Mouse (Mus musculus): ENCODE results near the gene Zfp408. TPM values are rescaled to one million over a fixed set of nuclear protein-coding genes. Genes with fewer than 3 reads are reported as not detected.
A peak's percentile ranks its signal among the peaks of the same experiment; 100 is the strongest.

Gene Zfp408
- polyA plus RNA-seq, 1 experiment, result 8.4 TPM

GRCm38 (mm10) chr2:91652863-91653262 is 3.3 kb upstream of the Zfp408 start:
- Histone ChIP-seq H3K27me3 (replicated peaks; ENCODE audit: control insufficient read depth, insufficient read depth, low read length) (no peaks in the 10 kb centered on the region), H3K4me1 (ENCODE audit: control insufficient read depth, insufficient read depth, low read length) (no peaks in the 10 kb centered on the region), H3K36me3 (ENCODE audit: control insufficient read depth, insufficient read depth, low read length) (no peaks in the 10 kb centered on the region), H3K4me3 (ENCODE audit: insufficient read depth, low read depth, low read length) (no peak overlapping the region), H3K27ac (ENCODE audit: insufficient read depth, low read depth, low read length) (no peak overlapping the region)
- WGBS, result 52% methylated on average over 6 of the region's 6 CpGs
- no peak for TF ChIP-seq CTCF (conservative IDR thresholded peaks at IDR 0.05; ENCODE audit: insufficient read depth, insufficient read length, low read depth, low read length)
- no peak for TF ChIP-seq POLR2A (IDR thresholded peaks at IDR 0.05; ENCODE audit: low read depth, low read length)
- no peak for DNase-seq

GRCm38 (mm10) chr2:91651458-91652258 is 2.1 kb upstream of the Zfp408 start:
- Histone ChIP-seq H3K36me3 (ENCODE audit: control insufficient read depth, insufficient read depth, low read length) (no peaks in the 10 kb centered on the region), H3K27me3 (replicated peaks; ENCODE audit: control insufficient read depth, insufficient read depth, low read length) (no peaks in the 10 kb centered on the region), H3K4me1 (ENCODE audit: control insufficient read depth, insufficient read depth, low read length) (no peaks in the 10 kb centered on the region), H3K27ac (ENCODE audit: insufficient read depth, low read depth, low read length) (peak overlapping the region; percentile 25), H3K4me3 (ENCODE audit: insufficient read depth, low read depth, low read length) (peak overlapping the region; percentile 21; the same call in 1 of the 2 replicates)
- no peak for TF ChIP-seq POLR2A (IDR thresholded peaks at IDR 0.05; ENCODE audit: low read depth, low read length)
- TF ChIP-seq CTCF (conservative IDR thresholded peaks at IDR 0.05; ENCODE audit: insufficient read depth, insufficient read length, low read depth, low read length), result no peak
- DNase-seq, result peak; percentile 66
- 35% methylated on average over 14 of the region's 14 CpGs for WGBS

- TF ChIP-seq CTCF (conservative IDR thresholded peaks at IDR 0.05; ENCODE audit: insufficient read depth, insufficient read length, low read depth, low read length) (no peak), POLR2A (IDR thresholded peaks at IDR 0.05; ENCODE audit: low read depth, low read length) (no peak)
- no peaks in the 10 kb centered on the region for H3K36me3 ChIP-seq (ENCODE audit: control insufficient read depth, insufficient read depth, low read length)
- 4% methylated on average over 16 of the region's 16 CpGs for WGBS
Observed at GRCm38 (mm10) chr2:91650360-91650995, 887 bp upstream of the Zfp408 start.

GRCm38 (mm10) chr2:91649152-91649551 is 439 bp downstream of the Zfp408 start:
- peak overlapping the region; percentile 80 for H3K4me3 ChIP-seq (ENCODE audit: insufficient read depth, low read depth, low read length)
- TF ChIP-seq POLR2A (IDR thresholded peaks at IDR 0.05; ENCODE audit: low read depth, low read length) (no peak), CTCF (conservative IDR thresholded peaks at IDR 0.05; ENCODE audit: insufficient read depth, insufficient read length, low read depth, low read length) (no peak)
- H3K27me3 ChIP-seq (replicated peaks; ENCODE audit: control insufficient read depth, insufficient read depth, low read length), result no peaks in the 10 kb centered on the region
- under 1% methylated on average over 15 of the region's 15 CpGs for WGBS
- no peaks in the 10 kb centered on the region for H3K4me1 ChIP-seq (ENCODE audit: control insufficient read depth, insufficient read depth, low read length)
- H3K27ac ChIP-seq (ENCODE audit: insufficient read depth, low read depth, low read length), result peak overlapping the region; percentile 95
- no peak for DNase-seq
- H3K36me3 ChIP-seq (ENCODE audit: control insufficient read depth, insufficient read depth, low read length), result no peaks in the 10 kb centered on the region; the same call in 1 of the 2 replicates

More at GRCm38 (mm10) chr2:91650360-91650995, 887 bp upstream of the Zfp408 start:
- Histone ChIP-seq H3K27ac (ENCODE audit: insufficient read depth, low read depth, low read length) (peak overlapping the region; percentile 64), H3K4me1 (ENCODE audit: control insufficient read depth, insufficient read depth, low read length) (no peaks in the 10 kb centered on the region), H3K27me3 (replicated peaks; ENCODE audit: control insufficient read depth, insufficient read depth, low read length) (no peaks in the 10 kb centered on the region), H3K4me3 (ENCODE audit: insufficient read depth, low read depth, low read length) (peak overlapping the region; percentile 68)
- DNase-seq, result peak; percentile 54

- WGBS, result 19% methylated on average over 1 of the region's 1 CpGs
- Histone ChIP-seq H3K4me3 (ENCODE audit: insufficient read depth, low read depth, low read length) (no peak overlapping the region), H3K4me1 (ENCODE audit: control insufficient read depth, insufficient read depth, low read length) (no peaks in the 10 kb centered on the region), H3K27ac (ENCODE audit: insufficient read depth, low read depth, low read length) (no peak overlapping the region), H3K27me3 (replicated peaks; ENCODE audit: control insufficient read depth, insufficient read depth, low read length) (no peaks in the 10 kb centered on the region), H3K36me3 (ENCODE audit: control insufficient read depth, insufficient read depth, low read length) (no peaks in the 10 kb centered on the region; the same call in 1 of the 2 replicates)
- TF ChIP-seq POLR2A (IDR thresholded peaks at IDR 0.05; ENCODE audit: low read depth, low read length) (no peak), CTCF (conservative IDR thresholded peaks at IDR 0.05; ENCODE audit: insufficient read depth, insufficient read length, low read depth, low read length) (peak; percentile 80)
- DNase-seq, result peak; percentile 70
Observed at GRCm38 (mm10) chr2:91646733-91647132, 2.9 kb downstream of the Zfp408 start.

GRCm38 (mm10) chr2:91645811-91646210 is 3.8 kb downstream of the Zfp408 start:
- Histone ChIP-seq H3K4me3 (ENCODE audit: insufficient read depth, low read depth, low read length) (no peak overlapping the region), H3K4me1 (ENCODE audit: control insufficient read depth, insufficient read depth, low read length) (no peaks in the 10 kb centered on the region), H3K27me3 (replicated peaks; ENCODE audit: control insufficient read depth, insufficient read depth, low read length) (no peaks in the 10 kb centered on the region), H3K36me3 (ENCODE audit: control insufficient read depth, insufficient read depth, low read length) (no peaks in the 10 kb centered on the region; the same call in 1 of the 2 replicates), H3K27ac (ENCODE audit: insufficient read depth, low read depth, low read length) (no peak overlapping the region)
- 96% methylated on average over 11 of the region's 11 CpGs for WGBS
- no peak for TF ChIP-seq CTCF (conservative IDR thresholded peaks at IDR 0.05; ENCODE audit: insufficient read depth, insufficient read length, low read depth, low read length)
- no peak for TF ChIP-seq POLR2A (IDR thresholded peaks at IDR 0.05; ENCODE audit: low read depth, low read length)
- no peak for DNase-seq

GRCm38 (mm10) chr2:91645354-91645753 is 4.2 kb downstream of the Zfp408 start:
- no peak for TF ChIP-seq CTCF (conservative IDR thresholded peaks at IDR 0.05; ENCODE audit: insufficient read depth, insufficient read length, low read depth, low read length)
- no peak for TF ChIP-seq POLR2A (IDR thresholded peaks at IDR 0.05; ENCODE audit: low read depth, low read length)
- Histone ChIP-seq H3K36me3 (ENCODE audit: control insufficient read depth, insufficient read depth, low read length) (no peaks in the 10 kb centered on the region; the same call in 1 of the 2 replicates), H3K4me1 (ENCODE audit: control insufficient read depth, insufficient read depth, low read length) (no peaks in the 10 kb centered on the region), H3K4me3 (ENCODE audit: insufficient read depth, low read depth, low read length) (no peak overlapping the region), H3K27me3 (replicated peaks; ENCODE audit: control insufficient read depth, insufficient read depth, low read length) (no peaks in the 10 kb centered on the region), H3K27ac (ENCODE audit: insufficient read depth, low read depth, low read length) (no peak overlapping the region)
- no peak for DNase-seq
- 95% methylated on average over 15 of the region's 15 CpGs for WGBS
